Comparison of ENCODE assay signal across 8 mouse cellular contexts in genomic region chr9:97013153-97013552, GRCm38 (mm10). TPM values are rescaled to one million over a fixed set of nuclear protein-coding genes. Genes with fewer than 3 reads are reported as not detected.
DNase-seq lines count a peak whose midpoint lies in the region; ATAC-seq and TF ChIP-seq lines count a peak whose summit lies in the region.

No protein-coding gene starts in this region.

- H3K9ac ChIP-seq in heart, embryonic 16.5 days (ENCODE audit: low read length), result peak overlapping the region; percentile 53

- H3K27ac ChIP-seq in heart, embryonic 16.5 days (ENCODE audit: low read length), result peak overlapping the region; percentile 74
- peak overlapping the region; percentile 98 for H3K27ac ChIP-seq in forebrain, embryonic 10.5 days
- peak overlapping the region; percentile 42 for H3K27ac ChIP-seq in kidney, adult 2 months (ENCODE audit: insufficient read depth, low read depth, low read length)
- H3K27ac ChIP-seq in midbrain, embryonic 10.5 days (replicated peaks), result peak overlapping the region; percentile 98

- no peak overlapping the region for H3K4me2 ChIP-seq in heart, embryonic 16.5 days (ENCODE audit: low read depth, low read length)

- H3K4me1 ChIP-seq in heart, embryonic 16.5 days (ENCODE audit: control insufficient read depth, insufficient read depth, low read length), result peaks cover 43% of the 10 kb centered on the region
- peaks cover 78% of the 10 kb centered on the region for H3K4me1 ChIP-seq in forebrain, embryonic 10.5 days
- peaks cover 15% of the 10 kb centered on the region for H3K4me1 ChIP-seq in kidney, adult 2 months (ENCODE audit: control insufficient read depth, insufficient read depth, low read length)
- H3K4me1 ChIP-seq in midbrain, embryonic 10.5 days, result peaks cover 77% of the 10 kb centered on the region

- no peak overlapping the region for H3K4me3 ChIP-seq in heart, embryonic 16.5 days (ENCODE audit: low read length)
- H3K4me3 ChIP-seq in forebrain, embryonic 10.5 days, result peak overlapping the region; percentile 24; the same call in 1 of the 2 replicates
- no peak overlapping the region for H3K4me3 ChIP-seq in kidney, adult 2 months (ENCODE audit: insufficient read depth, low read depth, low read length)
- H3K4me3 ChIP-seq in midbrain, embryonic 10.5 days, result peak overlapping the region; percentile 76

- no peak for TF ChIP-seq CTCF in kidney, adult 2 months (conservative IDR thresholded peaks at IDR 0.05; ENCODE audit: insufficient read depth, insufficient read length, low read depth, low read length)

- no peak for ATAC-seq in heart, embryonic 16.5 days (replicated peaks; ENCODE audit: extremely low read depth, insufficient read depth, low FRiP score)

- peaks cover 4% of the 10 kb centered on the region; the same call in 1 of the 2 replicates for H3K36me3 ChIP-seq in heart, embryonic 16.5 days (ENCODE audit: control insufficient read depth, insufficient read depth)
- peaks cover 60% of the 10 kb centered on the region for H3K36me3 ChIP-seq in forebrain, embryonic 10.5 days (replicated peaks)
- no peaks in the 10 kb centered on the region for H3K36me3 ChIP-seq in kidney, adult 2 months (ENCODE audit: control insufficient read depth, insufficient read depth, low read length)
- peaks cover 64% of the 10 kb centered on the region for H3K36me3 ChIP-seq in midbrain, embryonic 10.5 days

- 26% methylated on average over 6 of the region's 6 CpGs for WGBS in heart, embryonic 16.5 days
- 8% methylated on average over 6 of the region's 6 CpGs for WGBS in forebrain, embryonic 10.5 days
- 29% methylated on average over 6 of the region's 6 CpGs for WGBS in kidney, adult 2 months
- 10% methylated on average over 6 of the region's 6 CpGs for WGBS in midbrain, embryonic 10.5 days

- no peak for TF ChIP-seq POLR2A in kidney, adult 2 months (IDR thresholded peaks at IDR 0.05; ENCODE audit: low read depth, low read length)

- DNase-seq in heart, adult 11 months, result no peak
- peak; percentile 60 for DNase-seq in forebrain, embryonic 10.5 days (ENCODE audit: extremely low spot score, low spot score)
- DNase-seq in kidney, adult 2 months, result peak; percentile 83
- DNase-seq in midbrain, embryonic 10.5 days (ENCODE audit: low spot score), result peak; percentile 74
- DNase-seq in testis, postnatal 14 days (ENCODE audit: low spot score), result peak; percentile 66
- no peak for DNase-seq in urinary bladder, postnatal 25 days (ENCODE audit: low spot score)
- DNase-seq in urinary bladder, postnatal 36 days (ENCODE audit: low spot score in 2 of 2), result no peak

- H3K27me3 ChIP-seq in heart, embryonic 16.5 days (ENCODE audit: control insufficient read depth, insufficient read depth, low read length), result no peaks in the 10 kb centered on the region
- H3K27me3 ChIP-seq in forebrain, embryonic 10.5 days (ENCODE audit: poor library complexity, severe bottlenecking), result no peaks in the 10 kb centered on the region; the same call in 1 of the 2 replicates
- H3K27me3 ChIP-seq in kidney, adult 2 months (replicated peaks; ENCODE audit: control insufficient read depth, insufficient read depth, low read length), result no peaks in the 10 kb centered on the region
- H3K27me3 ChIP-seq in midbrain, embryonic 10.5 days (ENCODE audit: low read depth, poor library complexity, severe bottlenecking), result no peaks in the 10 kb centered on the region

- H3K9me3 ChIP-seq in heart, embryonic 16.5 days (replicated peaks; ENCODE audit: control insufficient read depth, low read length), result no peaks in the 10 kb centered on the region; the same call in 1 of the 2 replicates
- H3K9me3 ChIP-seq in forebrain, embryonic 10.5 days, result peaks cover 13% of the 10 kb centered on the region; the same call in 1 of the 2 replicates
- H3K9me3 ChIP-seq in midbrain, embryonic 10.5 days (replicated peaks), result peaks cover 4% of the 10 kb centered on the region; the same call in 1 of the 2 replicates

RNA-seq across cellular contexts. Expression of gene Spsb4, which starts 5.5 kb away (rescaled TPM):
- 53.2 and 53.7 TPM in 2 replicates for polyA plus RNA-seq in heart, embryonic 16.5 days (2015; fragmentation: Nextera tagmentation; extraction: Ambion mirVana)
- polyA plus RNA-seq in forebrain, embryonic 10.5 days (2016; fragmentation: Nextera tagmentation; extraction: Ambion mirVana), result 102 and 109 TPM in 2 replicates
- polyA plus RNA-seq in kidney, adult 2 months (2012; rRNA removed), result 61.5 and 62.5 TPM in 2 replicates
- 174 and 175 TPM in 2 replicates for polyA plus RNA-seq in midbrain, embryonic 10.5 days (2016; fragmentation: Nextera tagmentation; extraction: Ambion mirVana)

Comparison
In these comparisons a context has a peak if more than half of its experiments do, and no peak if none do; other contexts are left out.
1. H3K27ac ChIP-seq: peak in every context shown above with its lines; median percentile 98 in forebrain, embryonic 10.5 days; 98 in midbrain, embryonic 10.5 days; 74 in heart, embryonic 16.5 days; 42 in kidney, adult 2 months.
2. H3K4me3 ChIP-seq: peak in forebrain, embryonic 10.5 days (single experiment) and midbrain, embryonic 10.5 days (single experiment); none in heart, embryonic 16.5 days (single experiment) and kidney, adult 2 months (single experiment).
3. DNase-seq: peak in forebrain, embryonic 10.5 days (single experiment), kidney, adult 2 months (single experiment), midbrain, embryonic 10.5 days (single experiment) and testis, postnatal 14 days (single experiment); none in heart, adult 11 months (single experiment), urinary bladder, postnatal 25 days (single experiment) and urinary bladder, postnatal 36 days (0 of 2).